Mouse (Mus musculus) hindbrain, postnatal 0 days (tissue): ENCODE measurements around the gene Spr. TPM values are rescaled to one million over a fixed set of nuclear protein-coding genes. Genes with fewer than 3 reads are reported as not detected.

Source experiments
- ATAC-seq: fragments of 200-750 bp; cut with Nextera tagmentation; 2 replicates; pipeline ENCODE4 v1.8.0; 2017; ENCODE audit warnings: mild to moderate bottlenecking, moderate TSS enrichment, moderate library complexity
- DNase-seq: peaks from one replicate; pipeline ENCODE4 v3.0.0-alpha.2; 2015; ENCODE audit warnings: low spot score
- H3K27ac ChIP-seq: fragments of 300-500 bp; sonication (generic); 2 replicates; pipeline ENCODE4 v1.5.1; 2014; ENCODE audit warnings: mild to moderate bottlenecking
- H3K27me3 ChIP-seq: fragments of 300-500 bp; sonication (generic); 2 replicates; pipeline ENCODE4 v1.6.1; 2014; ENCODE audit warnings: low read length, mixed read lengths; ENCODE audit not compliant: insufficient read depth
- H3K36me3 ChIP-seq: fragments of 300-500 bp; sonication (generic); 2 replicates; pipeline ENCODE4 v1.6.1; 2014; ENCODE audit warnings: low read length, mixed read lengths; ENCODE audit not compliant: insufficient read depth
- H3K4me1 ChIP-seq: fragments of 300-500 bp; sonication (generic); 2 replicates; pipeline ENCODE4 v1.6.1; 2014; ENCODE audit warnings: antibody characterized with exemption, low read length, mixed read lengths; ENCODE audit not compliant: insufficient read depth
- H3K4me2 ChIP-seq: fragments of 300-500 bp; sonication (generic); 2 replicates; pipeline ENCODE4 v1.6.1; 2014; ENCODE audit warnings: low read depth, mild to moderate bottlenecking, low read length, moderate library complexity, mixed read lengths
- H3K4me3 ChIP-seq: fragments of 300-500 bp; sonication (generic); 2 replicates; pipeline ENCODE4 v1.5.1; 2014; ENCODE audit warnings: low read length
- H3K9ac ChIP-seq: fragments of 300-500 bp; sonication (generic); replicated peaks from 2 replicates; pipeline ENCODE4 v1.6.1; 2014; ENCODE audit warnings: mild to moderate bottlenecking, low read length, moderate library complexity, mixed read lengths
- H3K9me3 ChIP-seq: fragments of 300-500 bp; sonication (generic); 2 replicates; pipeline ENCODE4 v1.6.1; 2016; ENCODE audit warnings: low read length, mixed read lengths
- CTCF ChIP-seq: IDR thresholded peaks from 2 replicates; pipeline ENCODE4 v1.5.1; 2016; ENCODE audit warnings: antibody characterized with exemption, control low read depth, low read depth
- whole genome bisulfite sequencing: fragments of 180-500 bp; shearing (Covaris S2); extraction: QIAGEN DNeasy Blood & Tissue Kit; methylation state at CpG from one replicate; pipeline ENCODE4 v1.1.7; 2014; 5-methylcytosine and 5-hydroxymethylcytosine counted together
- polyA plus RNA-seq: library from polyadenylated mRNA; unstranded; fragments of >200 nt; fragmentation: Nextera tagmentation; extraction: Ambion mirVana; gene quantifications from 2 replicates; pipeline ENCODE4 v1.2.1, GENCODE M21; 2015
- total RNA-seq: library from RNA; depleted of rRNA; stranded (reverse); fragments of >200 nt; gene quantifications from 2 replicates; pipeline ENCODE4 v1.2.3, GENCODE M21; 2014; rRNA removed

Spr gene
- total RNA-seq (44.3 and 45.0 TPM in 2 replicates), polyA plus RNA-seq (36.1 TPM in 2 replicates)

DNA sequence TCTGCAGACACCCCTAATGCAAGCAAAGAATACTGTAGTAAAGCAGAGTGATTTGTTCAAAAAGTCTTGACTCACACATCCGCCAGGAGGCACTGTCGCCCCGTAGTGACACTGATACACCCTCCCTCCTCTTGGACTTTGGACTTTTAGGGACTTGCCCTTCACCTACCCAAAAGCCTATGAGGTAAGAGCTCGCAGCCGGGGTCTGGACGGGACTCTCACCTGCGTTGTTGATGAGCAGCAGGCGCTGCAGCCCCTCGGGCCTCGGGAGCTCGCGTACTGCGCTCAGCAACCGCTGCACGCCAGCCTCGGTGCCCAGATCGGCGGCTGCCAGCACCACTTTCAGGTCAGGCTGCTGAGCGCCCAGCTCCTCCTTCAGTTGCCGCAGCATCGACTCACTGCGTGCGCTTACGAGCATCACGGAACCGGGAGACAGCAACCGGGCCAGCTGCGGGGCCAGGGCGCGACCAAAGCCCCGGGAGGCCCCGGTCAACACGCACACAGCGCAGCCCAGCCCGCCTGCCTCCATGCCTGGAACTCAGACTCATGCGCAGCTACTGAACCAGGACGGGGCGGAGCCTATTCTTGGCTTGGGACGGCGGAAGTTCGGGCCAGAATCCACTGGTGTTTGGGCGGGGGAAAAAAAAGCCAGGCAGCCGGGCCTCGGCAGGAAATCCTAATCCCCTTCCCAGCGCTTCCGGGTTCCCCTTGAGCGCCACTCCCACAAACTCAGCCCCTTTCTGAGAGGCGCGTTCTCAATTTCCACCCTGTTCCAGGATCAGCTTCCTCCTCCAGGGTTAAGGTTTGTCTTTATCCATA, at the start of gene Spr:
TSS of gene Spr (minus strand) at position 550 of the 819 bp plus-strand sequence.
- H3K4me2 ChIP-seq, result peak within 1 kb of the TSS; percentile 78
- peak; percentile 87 for ATAC-seq
- WGBS, result under 1% methylated on average over 49 of the region's 49 CpGs
- H3K4me1 ChIP-seq, result no peaks in the 10 kb centered on the region
- peak within 1 kb of the TSS; percentile 60 for H3K9ac ChIP-seq
- no peaks in the 10 kb centered on the region for H3K27me3 ChIP-seq
- TF ChIP-seq CTCF, result peak; percentile 88
- H3K4me3 ChIP-seq, result peak within 1 kb of the TSS; percentile 83
- H3K27ac ChIP-seq, result peak within 1 kb of the TSS; percentile 83
- H3K9me3 ChIP-seq, result no peaks in the 10 kb centered on the region
- DNase-seq, result peak; percentile 91
- no peaks in the 10 kb centered on the region for H3K36me3 ChIP-seq

DNA sequence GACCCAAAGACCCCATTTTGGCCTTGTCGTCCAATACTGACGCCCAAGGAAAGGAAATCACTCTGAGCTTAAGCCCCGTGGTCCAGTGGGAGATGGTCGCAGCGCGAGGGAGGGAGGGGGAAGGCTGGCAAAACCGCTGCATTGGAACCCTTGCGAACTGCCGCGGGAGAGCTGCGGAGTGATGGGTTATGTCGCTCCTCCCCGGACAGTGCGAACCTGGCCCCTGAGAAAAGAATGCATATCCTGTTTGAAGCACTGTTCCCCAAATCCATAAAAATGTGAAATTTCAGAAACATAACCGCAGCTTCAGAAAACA, 49.1 kb upstream of the Spr start:
- Histone ChIP-seq H3K27ac (no peak overlapping the region), H3K4me1 (peaks cover 11% of the 10 kb centered on the region), H3K9me3 (no peaks in the 10 kb centered on the region), H3K9ac (no peak overlapping the region), H3K4me3 (0 out of 2 replicates have a peak overlapping the region, but pooled peaks have one; percentile 37), H3K36me3 (no peaks in the 10 kb centered on the region), H3K27me3 (peaks cover 44% of the 10 kb centered on the region), H3K4me2 (peak overlapping the region; percentile 54; the same call in 1 of the 2 replicates)
- no peak for ATAC-seq
- no peak for DNase-seq
- 2% methylated on average over 15 of the region's 15 CpGs for WGBS
- no peak for TF ChIP-seq CTCF

DNA sequence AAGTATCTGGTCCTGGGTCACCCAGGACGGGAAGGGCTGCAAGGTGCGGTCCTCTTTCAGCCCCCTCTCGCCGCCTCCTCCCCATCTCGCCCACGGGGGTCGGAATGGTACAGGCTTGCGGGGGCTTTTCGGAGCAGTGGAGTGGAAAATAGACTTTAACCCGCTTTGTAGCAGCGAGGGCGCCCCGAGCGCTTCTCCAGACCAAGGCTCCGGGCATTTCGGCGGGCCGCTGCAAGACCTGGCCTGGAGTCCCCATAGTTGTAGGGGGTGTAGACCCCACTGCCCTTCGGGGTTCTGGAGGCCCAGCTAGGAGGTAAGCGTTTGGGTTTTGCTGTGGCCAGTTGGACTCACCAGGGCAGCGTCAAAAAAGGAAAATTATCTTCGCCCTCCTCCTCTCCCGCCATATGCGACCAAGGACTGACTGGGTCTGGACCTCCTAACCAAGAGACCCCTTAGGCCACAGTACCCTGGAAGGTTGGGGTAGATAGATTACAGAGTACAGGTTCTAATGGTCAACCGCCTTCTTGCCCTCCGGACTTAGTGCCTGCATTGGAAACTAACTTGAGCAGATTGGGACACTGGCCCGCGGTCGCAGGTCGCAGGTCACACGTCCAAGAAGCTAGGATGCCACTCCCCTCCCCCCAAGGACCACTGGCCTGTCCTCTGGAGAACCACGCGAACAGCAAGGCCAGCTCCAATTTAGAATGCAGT, 48.6 kb upstream of the Spr start:
- Histone ChIP-seq H3K9me3 (no peaks in the 10 kb centered on the region), H3K9ac (no peak overlapping the region), H3K27ac (no peak overlapping the region), H3K4me1 (peaks cover 11% of the 10 kb centered on the region), H3K36me3 (no peaks in the 10 kb centered on the region), H3K27me3 (peaks cover 39% of the 10 kb centered on the region), H3K4me3 (no peak overlapping the region), H3K4me2 (no peak overlapping the region)
- no peak for TF ChIP-seq CTCF
- DNase-seq (no peak), ATAC-seq (no peak)
- 2% methylated on average over 33 of the region's 33 CpGs for WGBS

DNA sequence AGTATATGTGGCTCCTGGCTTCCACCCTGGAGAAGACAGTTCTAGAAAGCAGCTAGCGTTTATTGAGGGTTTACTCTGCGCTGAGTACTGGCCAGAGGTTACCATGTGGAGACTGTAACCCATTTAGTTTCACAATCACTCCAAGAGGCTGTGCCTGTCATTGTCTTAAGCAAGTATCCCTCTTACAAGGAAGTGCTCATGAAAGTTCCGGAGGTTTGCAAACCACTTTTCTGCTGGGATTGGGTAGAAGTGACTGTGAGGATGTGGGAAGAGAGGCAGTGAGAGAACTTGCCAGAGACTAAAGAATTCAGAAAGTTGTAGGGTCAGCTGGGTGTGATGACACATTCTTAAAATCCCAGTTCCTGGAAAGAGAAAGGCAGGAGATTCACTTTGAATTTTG, 46.4 kb upstream of the Spr start:
- Histone ChIP-seq H3K9ac (no peak overlapping the region), H3K4me2 (no peak overlapping the region), H3K36me3 (no peaks in the 10 kb centered on the region), H3K27ac (no peak overlapping the region), H3K9me3 (no peaks in the 10 kb centered on the region), H3K4me3 (no peak overlapping the region), H3K27me3 (peaks cover 30% of the 10 kb centered on the region), H3K4me1 (peaks cover 11% of the 10 kb centered on the region)
- no peak for DNase-seq
- TF ChIP-seq CTCF, result no peak
- no peak for ATAC-seq
- WGBS, result 71% methylated on average over 3 of the region's 3 CpGs

DNA sequence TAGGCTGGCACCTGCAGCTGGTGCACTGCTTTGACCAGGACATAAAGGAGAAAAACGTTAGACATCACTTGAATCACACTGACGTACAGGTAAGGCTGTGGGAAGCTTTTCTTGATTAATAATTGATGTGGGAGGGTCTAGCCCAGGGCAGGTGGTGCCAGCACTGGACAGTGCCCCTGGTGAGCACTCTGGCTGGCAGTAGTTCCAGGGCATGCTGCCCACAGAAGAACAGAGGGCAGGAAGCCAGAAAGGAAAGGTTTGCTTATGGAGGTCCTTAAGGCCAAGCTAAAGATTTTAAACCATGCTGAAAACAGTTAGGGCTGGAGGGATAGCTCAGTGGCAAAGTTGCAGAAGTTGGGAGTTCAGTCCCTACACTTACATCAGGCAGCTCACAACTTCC, 42.5 kb upstream of the Spr start:
- ATAC-seq, result no peak
- TF ChIP-seq CTCF, result no peak
- WGBS, result 61% methylated on average over 2 of the region's 2 CpGs

DNA sequence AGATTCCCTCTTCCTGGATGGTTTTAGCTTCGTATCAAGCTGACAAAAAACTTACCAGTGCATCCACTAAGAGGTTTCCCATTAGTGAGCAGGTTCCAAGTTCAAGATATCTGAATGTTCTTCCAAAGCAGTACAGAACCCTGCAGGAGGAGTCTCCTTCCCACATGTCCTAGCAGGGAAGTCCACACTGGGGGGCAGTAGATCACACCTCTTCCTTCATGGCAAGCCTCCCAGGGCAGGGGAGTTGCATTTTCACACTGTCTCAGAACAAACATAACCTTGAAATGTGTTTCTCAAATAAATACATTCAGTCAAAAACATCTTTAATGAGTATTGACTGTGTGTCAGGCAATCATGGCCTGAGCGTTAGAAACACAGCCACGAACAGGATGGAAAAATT, 42.0 kb upstream of the Spr start:
- ATAC-seq, result no peak
- no peak for TF ChIP-seq CTCF
- 79% methylated on average over 3 of the region's 3 CpGs for whole genome bisulfite sequencing
- DNase-seq, result no peak
- H3K27ac ChIP-seq, result no peak overlapping the region
- no peaks in the 10 kb centered on the region for H3K4me1 ChIP-seq
- no peak overlapping the region for H3K4me2 ChIP-seq
- H3K4me3 ChIP-seq, result no peak overlapping the region
- no peaks in the 10 kb centered on the region for H3K9me3 ChIP-seq
- no peaks in the 10 kb centered on the region for H3K36me3 ChIP-seq
- H3K27me3 ChIP-seq, result peaks cover 5% of the 10 kb centered on the region; the same call in 1 of the 2 replicates
- H3K9ac ChIP-seq, result no peak overlapping the region

More for the DNA sequence above, 42.5 kb upstream of the Spr start:
- Histone ChIP-seq H3K4me2 (no peak overlapping the region), H3K9ac (no peak overlapping the region), H3K27me3 (peaks cover 7% of the 10 kb centered on the region; the same call in 1 of the 2 replicates), H3K27ac (no peak overlapping the region), H3K4me3 (no peak overlapping the region), H3K36me3 (no peaks in the 10 kb centered on the region), H3K9me3 (no peaks in the 10 kb centered on the region), H3K4me1 (no peaks in the 10 kb centered on the region)
- no peak for DNase-seq
